Mouse (Mus musculus) urinary bladder, postnatal 14 days (tissue): ENCODE data around the gene Ttll1.

Source experiments
- DNase-seq: peaks from one replicate; pipeline ENCODE4 v3.0.0; 2021; ENCODE audit warnings: low spot score

The Ttll1 gene

DNA sequence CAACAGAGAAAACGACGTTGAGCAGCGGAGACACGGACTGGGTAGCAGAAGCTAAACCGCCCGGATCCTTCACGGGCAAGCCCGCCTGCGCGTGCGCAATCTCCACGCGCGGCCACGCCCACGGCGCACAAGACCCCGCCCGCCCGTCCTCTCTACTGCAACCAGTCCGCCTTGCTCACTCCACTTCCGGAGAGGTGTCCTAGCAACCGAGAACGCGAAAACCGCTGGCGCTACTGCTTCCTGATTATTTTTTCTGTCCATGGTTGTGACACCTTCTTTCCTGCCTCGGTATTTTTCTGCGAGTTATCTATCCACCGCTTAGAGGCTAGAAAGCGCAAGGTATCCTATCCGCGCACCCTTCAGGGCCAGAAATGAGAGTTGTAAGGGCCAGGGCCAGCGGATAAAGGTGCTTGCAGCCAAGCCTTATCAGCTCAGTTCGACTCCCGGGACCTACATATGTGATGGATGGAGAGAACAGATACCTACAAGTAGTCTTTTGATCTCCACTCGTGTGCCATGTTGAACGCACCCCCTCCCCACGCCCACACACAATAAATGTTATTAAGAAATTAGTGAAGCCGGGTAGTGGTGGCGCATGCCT is at the start of gene Ttll1:
Gene Ttll1, minus strand, starts transcription at position 89 of the 601 bp plus-strand sequence.
- DNase-seq, result peak; percentile 96

GRCm38 (mm10) chr15:83555161-83555974 is 44.7 kb upstream of the Ttll1 start:
- DNase-seq, result peak; percentile 87

GRCm38 (mm10) chr15:83553831-83554230 is 43.1 kb upstream of the Ttll1 start:
- DNase-seq, result no peak

DNA sequence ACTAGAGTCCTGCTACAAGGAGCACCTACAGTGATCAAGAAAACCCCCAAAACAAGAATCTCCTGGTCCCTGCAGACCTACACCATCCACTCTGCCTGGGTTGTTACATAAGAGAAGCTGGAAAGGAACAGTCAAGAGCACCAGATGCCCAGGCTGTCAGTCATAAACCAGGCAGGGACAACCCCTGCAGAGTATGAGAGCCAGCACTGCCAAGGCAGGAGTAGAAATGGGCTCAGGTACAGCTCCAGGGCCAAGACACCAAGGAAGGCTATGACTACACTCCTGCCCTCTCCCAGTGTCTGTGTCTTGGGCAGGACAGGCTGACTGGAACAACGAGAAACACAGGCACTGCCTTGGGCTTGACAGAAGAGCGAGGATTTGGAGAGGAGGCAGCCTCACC is 39.4 kb upstream of the Ttll1 start:
- DNase-seq, result no peak

DNA sequence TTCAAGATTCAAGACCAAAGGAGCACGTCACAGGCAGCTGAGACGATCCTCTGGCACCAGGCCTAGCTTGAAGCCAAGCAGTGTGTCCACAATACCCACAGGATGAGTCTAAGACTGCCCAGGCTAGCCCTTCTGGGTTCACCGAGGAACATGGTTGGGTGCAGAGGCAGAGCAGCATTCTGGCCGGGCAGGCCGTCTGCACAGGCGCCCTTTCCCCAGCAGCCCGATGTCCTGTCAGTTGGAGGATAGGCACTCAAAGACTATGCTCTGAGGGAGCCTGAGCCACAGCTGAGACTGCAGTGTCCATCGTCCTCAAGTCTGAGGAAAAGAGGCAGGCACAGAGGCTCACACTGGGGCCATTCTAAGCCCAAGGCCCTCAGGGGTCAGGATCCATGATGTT is 36.5 kb upstream of the Ttll1 start:
- DNase-seq, result no peak

DNA sequence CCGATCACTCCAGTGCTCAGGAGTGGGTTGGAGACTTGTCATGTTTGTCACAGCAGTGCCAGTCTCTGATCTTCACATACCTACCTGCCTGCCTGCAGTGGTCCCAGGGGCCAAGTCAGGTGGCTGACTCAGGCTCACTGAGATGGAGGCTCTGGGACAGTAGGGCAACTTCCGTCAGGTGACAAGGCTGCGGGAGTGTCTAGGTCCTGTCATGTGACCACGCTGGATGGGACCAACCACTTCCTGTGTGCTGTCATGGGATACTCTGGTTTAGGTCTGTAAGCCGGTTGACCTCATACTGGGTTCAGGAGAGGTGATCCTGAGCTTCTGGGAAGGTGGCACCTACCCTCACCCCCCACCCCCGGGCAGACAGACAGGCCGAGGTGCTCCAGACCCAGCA is 35.3 kb upstream of the Ttll1 start:
- no peak for DNase-seq

GRCm38 (mm10) chr15:83541647-83542287 is 31.1 kb upstream of the Ttll1 start:
- peak; percentile 46 for DNase-seq

DNA sequence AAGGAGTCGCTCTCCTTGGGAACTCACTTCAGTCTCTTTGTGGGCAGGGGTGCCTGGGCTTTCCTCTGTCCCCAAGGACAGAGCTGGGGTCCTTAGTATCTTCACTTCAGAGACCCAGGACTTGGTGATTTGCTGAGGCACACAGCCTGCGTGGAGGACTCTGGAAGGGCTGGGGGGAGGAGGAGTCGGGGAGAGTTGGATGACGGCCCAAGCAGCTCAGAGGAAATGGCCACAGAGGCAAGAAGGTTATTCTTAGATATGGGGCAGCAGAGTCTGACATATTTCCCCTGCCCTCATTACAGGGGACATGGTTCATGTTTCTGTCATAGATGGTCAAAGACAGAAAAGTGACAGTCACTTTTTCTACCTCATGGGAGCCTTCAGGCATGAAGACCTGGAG is 29.2 kb upstream of the Ttll1 start:
- no peak for DNase-seq

GRCm38 (mm10) chr15:83538855-83539254 is 28.2 kb upstream of the Ttll1 start:
- DNase-seq, result no peak

- no peak for DNase-seq
Observed at GRCm38 (mm10) chr15:83535890-83536231, 25.2 kb upstream of the Ttll1 start.

DNA sequence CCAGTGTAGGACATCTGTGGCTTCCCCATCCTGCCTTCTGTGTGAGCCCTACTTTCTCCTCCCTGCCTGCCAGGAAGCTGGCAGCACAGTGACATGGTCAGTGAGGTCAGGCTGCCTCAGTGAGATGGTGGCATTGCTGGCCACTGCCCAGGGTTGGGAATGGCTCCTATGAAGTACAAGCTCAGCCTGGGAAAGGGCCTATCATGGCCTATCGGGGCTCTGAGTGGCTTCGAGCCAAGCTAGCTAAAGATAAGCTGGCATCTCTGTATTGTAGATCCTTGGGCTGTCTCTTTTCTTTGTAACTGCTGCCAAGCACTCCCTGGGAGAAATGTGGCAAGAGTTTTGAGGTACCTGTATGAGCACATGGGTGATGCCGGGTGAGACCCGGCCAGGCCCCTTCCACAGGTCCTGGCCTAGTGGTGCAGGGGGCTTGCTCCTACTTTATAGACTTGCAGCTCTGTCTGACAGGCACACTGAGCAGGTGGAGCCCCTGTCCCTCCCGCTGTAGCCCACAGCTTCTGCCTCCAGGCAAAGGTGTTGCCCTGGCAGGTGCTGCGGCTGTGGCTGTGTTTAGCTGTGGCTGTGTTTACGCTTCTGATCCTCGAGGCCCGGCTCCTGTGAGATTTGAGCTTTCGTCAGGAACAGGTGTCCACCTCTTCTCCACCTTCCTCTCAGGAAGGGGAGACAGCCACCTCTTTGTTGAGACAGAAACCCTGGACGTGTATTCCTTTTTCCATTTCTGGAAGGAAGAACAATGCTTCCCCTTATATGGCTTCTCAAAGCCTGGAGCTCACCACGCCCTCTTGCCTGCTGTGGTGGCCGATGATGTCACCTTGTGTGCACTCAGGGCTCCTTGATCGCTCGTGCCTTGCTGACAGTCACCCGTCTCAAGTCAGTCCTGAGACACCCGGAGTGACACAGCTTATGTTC is 24.5 kb upstream of the Ttll1 start:
- peak; percentile 25 for DNase-seq

GRCm38 (mm10) chr15:83532606-83533005 is 21.9 kb upstream of the Ttll1 start:
- no peak for DNase-seq

DNA sequence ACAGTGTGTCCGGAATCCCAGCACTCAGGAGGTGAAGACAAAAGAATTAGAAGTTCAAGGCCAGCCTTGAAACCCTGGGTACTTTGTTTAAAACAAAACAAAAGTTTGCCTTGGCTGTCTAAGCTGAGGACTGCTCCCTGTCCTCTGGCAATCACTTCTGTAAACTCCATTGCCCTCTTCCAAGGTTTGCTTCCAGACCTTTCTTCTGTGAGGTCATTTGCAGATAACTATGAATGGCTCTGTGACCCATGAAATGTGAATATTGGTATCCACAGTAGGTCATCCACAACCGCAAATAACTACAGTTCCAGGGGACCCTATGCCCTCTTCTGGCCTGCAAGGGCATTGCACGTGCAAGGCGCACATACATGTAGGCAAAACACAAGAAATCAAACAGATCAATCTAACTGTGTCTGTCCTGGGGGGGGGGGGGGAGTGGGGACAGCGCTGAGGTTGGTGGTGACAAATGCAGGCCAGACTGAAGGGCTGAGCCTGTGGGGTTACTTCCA is 21.3 kb upstream of the Ttll1 start:
- no peak for DNase-seq

DNA sequence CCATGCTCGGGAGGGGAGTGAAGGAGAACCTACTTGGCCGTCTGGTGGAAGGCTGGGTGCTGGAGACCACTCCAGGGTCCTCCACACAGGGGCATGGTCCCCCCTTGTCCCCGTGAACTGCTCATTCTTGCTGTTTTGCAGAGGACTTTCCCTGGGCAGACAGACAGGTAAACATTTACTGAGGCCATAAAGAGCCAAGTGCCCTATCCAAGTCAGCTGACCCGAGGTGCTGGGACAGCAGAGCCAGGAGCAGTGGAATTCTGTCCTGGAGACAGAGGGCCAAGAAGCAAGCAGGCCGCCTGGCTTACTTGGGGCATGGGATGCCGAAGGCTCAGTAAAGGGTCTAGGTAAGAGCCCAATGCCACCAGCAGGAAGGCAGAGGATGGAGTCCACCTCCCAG is 20.0 kb upstream of the Ttll1 start:
- no peak for DNase-seq

DNA sequence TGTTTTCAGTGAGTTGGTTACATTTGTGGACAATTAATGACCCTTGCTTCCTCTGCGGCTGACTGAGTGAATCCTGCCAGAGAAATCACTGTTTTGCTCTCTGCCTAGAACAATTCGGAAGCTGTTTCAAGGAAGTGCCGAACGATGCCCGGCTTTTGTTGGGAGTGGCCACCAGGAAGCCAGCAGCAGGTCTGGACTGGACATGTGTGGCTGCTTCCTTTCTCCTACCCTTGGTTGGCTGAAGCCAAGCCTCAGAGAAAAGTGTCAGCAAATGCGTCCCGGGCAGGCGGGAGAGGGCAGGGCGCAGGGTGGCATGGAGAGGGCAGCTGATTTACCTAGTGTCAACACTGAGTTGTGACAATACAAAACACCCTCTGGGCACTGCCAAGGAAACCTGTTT is 19.5 kb upstream of the Ttll1 start:
- DNase-seq, result peak; percentile 75

- no peak for DNase-seq
Observed at GRCm38 (mm10) chr15:83529765-83530164, 19.1 kb upstream of the Ttll1 start.

- DNase-seq, result no peak
Observed at GRCm38 (mm10) chr15:83528892-83529291, 18.2 kb upstream of the Ttll1 start.

DNA sequence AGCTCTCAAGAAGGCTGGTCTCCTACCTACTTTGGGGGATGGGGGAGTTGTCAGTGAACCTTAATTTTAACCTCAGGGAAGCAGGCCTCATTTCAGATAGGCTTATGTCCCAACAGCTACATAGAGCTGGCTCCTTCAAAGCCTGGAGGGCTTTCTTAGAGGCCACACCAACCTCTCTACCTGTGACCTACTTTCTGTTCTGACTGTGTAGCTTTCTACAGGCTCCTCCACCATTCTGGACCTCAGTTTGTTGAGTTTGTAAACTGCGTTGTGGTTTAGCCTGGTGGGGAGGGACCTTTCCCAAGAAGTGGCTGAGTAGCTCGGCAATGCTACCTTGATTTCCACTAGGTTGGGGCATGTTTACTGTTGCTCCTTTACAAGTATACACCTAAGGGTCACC is 17.1 kb upstream of the Ttll1 start:
- DNase-seq, result no peak

- DNase-seq, result no peak
Observed at GRCm38 (mm10) chr15:83527092-83527437, 16.4 kb upstream of the Ttll1 start.

- peak; percentile 66 for DNase-seq
Observed at GRCm38 (mm10) chr15:83526424-83527091, 15.9 kb upstream of the Ttll1 start, which contains the start of gene Bik. Gene Bik, plus strand, starts transcription at chr15:83526862.

- DNase-seq, result no peak
Observed at GRCm38 (mm10) chr15:83524333-83524729, 13.6 kb upstream of the Ttll1 start.
